Mouse (Mus musculus) MEL (cell line): Measurements from ENCODE around the gene Ywhaq.

Experiments
- CTCF ChIP-seq, 3 experiments: IDR thresholded peaks in 2 of 3; conservative IDR thresholded peaks in 1 of 3; 2 replicates each; pipeline ENCODE4 v1.5.1; 2011 to 2012; ENCODE audit warnings: low read length in 3 of 3, low read depth in 2 of 3, mild to moderate bottlenecking in 2 of 3, improper control_type of control experiment in 1 of 3, inconsistent platforms in 1 of 3, mixed read lengths in 1 of 3, moderate library complexity in 1 of 3; ENCODE audit not compliant: control insufficient read depth in 1 of 3, insufficient read depth in 1 of 3, poor library complexity in 1 of 3, severe bottlenecking in 1 of 3
- GABPA ChIP-seq: IDR thresholded peaks from 2 replicates; pipeline ENCODE4 v1.6.1; 2012; ENCODE audit warnings: low read depth, mild to moderate bottlenecking, inconsistent platforms, low read length, improper control_type of control experiment, moderate library complexity
- JUND ChIP-seq: IDR thresholded peaks from 2 replicates; pipeline ENCODE4 v1.6.1; 2011; ENCODE audit warnings: low read depth, mild to moderate bottlenecking, improper control_type of control experiment, low read length
- TBP ChIP-seq: IDR thresholded peaks from 2 replicates; pipeline ENCODE4 v1.8.0; 2011; ENCODE audit warnings: low read depth, low read length, improper control_type of control experiment
- USF2 ChIP-seq, 2 experiments: IDR thresholded peaks; 2 replicates each; pipeline ENCODE4 v1.6.1; 2011 to 2012; ENCODE audit warnings: improper control_type of control experiment in 2 of 2, low read length in 2 of 2, borderline replicate concordance in 1 of 2, inconsistent platforms in 1 of 2, low read depth in 1 of 2, mild to moderate bottlenecking in 1 of 2; ENCODE audit not compliant: insufficient read depth in 1 of 2
- ZNF384 ChIP-seq: IDR thresholded peaks from 2 replicates; pipeline ENCODE4 v1.6.1; 2012; ENCODE audit warnings: low read depth, mild to moderate bottlenecking, inconsistent platforms, low read length, improper control_type of control experiment

DNA sequence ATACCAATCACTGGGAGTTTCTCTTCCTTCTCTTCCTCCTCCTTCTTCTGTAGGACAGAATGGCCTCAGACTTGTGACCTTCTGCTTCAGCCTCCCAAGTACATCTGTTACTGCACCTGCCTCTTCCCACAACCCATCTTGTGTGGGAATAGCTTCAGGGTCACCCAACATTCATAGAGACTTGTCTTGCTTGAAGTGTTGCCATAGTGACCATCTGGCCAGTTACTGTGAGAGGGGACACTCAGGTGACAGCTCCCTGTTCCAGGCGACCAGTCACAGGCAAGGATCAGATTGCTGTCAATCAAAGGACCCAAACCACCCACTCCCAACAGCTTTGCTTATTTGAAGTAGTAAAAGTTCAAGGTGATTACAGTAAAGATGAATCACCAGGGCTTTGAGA is 34.3 kb upstream of the Ywhaq start:
- TF ChIP-seq CTCF (IDR thresholded peaks at IDR 0.05 in 2 of 3, conservative IDR thresholded peaks at IDR 0.05 in 1 of 3; ENCODE audit: control insufficient read depth in 1 of 3, insufficient read depth in 1 of 3, low read depth in 2 of 3, low read length in 3 of 3, poor library complexity in 1 of 3, severe bottlenecking in 1 of 3) (no peak), GABPA (no peak), TBP (no peak), JUND (no peak), USF2 (IDR thresholded peaks at IDR 0.05; ENCODE audit: borderline replicate concordance in 1 of 2, insufficient read depth in 1 of 2, low read depth in 1 of 2, low read length in 2 of 2) (no peak), ZNF384 (no peak)
